Mouse (Mus musculus): Measurements from ENCODE around the gene Agap3. TPM values are rescaled to one million over a fixed set of nuclear protein-coding genes. Genes with fewer than 3 reads are reported as not detected.
A peak's percentile ranks its signal among the peaks of the same experiment; 100 is the strongest.

The Agap3 gene
- polyA plus RNA-seq, 1 experiment from 2014 or later: 30.6 TPM

DNA sequence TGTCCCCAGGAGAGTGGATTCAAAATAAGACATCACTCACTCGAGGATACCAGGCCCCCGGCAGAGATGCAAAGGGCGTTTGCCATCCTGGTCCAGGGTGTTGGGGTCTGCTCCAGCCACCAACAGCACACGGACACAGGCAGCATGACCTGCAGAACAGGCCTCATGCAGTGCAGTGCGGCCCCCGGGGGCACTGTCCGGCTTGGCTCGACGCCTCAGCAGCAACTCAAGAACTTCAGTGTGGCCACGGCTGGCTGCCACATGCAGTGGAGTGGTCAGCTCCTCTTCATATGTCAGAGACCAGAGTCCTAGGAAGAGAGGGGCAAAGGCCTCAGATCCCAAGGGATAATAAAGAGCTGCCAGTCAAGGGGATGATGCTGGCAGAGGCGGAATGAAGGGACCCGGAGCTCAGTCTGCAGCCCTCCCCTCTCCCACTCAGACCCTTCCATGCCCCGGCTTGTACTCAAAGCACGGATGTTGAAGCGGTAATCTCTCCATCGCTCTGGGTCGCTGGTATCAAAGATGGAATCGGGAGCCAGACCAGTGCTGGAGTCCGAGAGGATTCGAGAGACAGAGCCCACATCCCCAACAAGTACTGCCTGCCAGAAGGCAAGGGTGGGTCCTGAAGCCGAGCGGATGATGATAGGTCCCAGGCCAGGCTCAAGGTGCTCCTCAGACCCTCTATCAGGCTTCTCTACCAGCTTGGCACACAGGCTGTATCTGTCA lies 87.8 kb downstream of the Agap3 start:
- Histone ChIP-seq H3K9ac (ENCODE audit: low read depth, low read length) (no peak overlapping the region), H3K27me3 (replicated peaks; ENCODE audit: control insufficient read depth, insufficient read depth, low read length) (peaks cover 22% of the 10 kb centered on the region), H3K4me3 (ENCODE audit: low read depth, low read length) (no peak overlapping the region), H3K4me2 (no peak overlapping the region), H3K9me3 (ENCODE audit: control insufficient read depth, low read length) (no peaks in the 10 kb centered on the region), H3K4me1 (replicated peaks; ENCODE audit: control insufficient read depth, insufficient read depth, low read length) (peaks cover 8% of the 10 kb centered on the region; the same call in 1 of the 2 replicates), H3K36me3 (ENCODE audit: control insufficient read depth, insufficient read depth, low read length) (no peaks in the 10 kb centered on the region), H3K27ac (ENCODE audit: low read depth, low read length) (no peak overlapping the region)
- WGBS: 82% methylated on average over 22 of the region's 22 CpGs
- ATAC-seq (replicated peaks; ENCODE audit: low FRiP score): no peak
- DNase-seq (ENCODE audit: low spot score): no peak

DNA sequence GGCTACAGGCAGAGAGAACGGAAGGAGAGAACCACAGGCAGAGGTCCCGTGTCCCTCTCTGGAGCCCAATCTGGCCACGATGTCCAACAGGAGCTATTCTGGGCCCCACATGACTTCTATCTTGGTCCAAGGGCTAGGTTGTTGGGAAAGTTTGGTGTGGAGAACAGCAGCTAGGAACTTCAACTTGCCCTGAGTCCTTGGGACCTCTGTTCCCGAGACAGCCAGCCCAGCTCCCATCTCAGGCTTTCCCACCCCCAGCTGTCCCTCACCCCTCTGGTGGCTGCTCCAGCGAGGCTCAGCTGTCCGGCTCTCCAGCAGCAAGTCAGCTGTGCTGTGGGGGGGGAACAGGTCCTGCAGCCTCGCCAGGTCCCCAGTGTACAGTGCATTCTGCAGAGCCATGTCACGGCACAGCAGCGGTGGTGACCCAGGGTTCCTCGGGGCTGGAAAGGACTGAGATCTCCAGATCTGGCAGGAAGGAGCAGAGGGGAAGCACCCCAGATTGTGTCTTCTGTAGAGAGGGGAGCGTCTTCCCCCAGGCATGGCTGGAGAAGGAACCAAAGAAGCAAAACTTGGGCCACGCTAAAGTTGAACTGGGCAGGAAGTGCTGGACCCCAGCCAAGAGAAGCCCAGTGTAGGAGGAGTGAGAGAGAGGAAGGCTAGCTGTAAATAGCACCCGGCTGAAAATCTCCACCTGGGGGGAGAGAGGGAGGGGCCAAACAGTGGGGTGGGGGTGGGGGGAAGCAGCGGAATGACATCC lies 88.6 kb downstream of the Agap3 start, which contains the start of gene Asb10:
Gene Asb10 (minus strand): TSS at position 592 of the 757 bp plus-strand sequence.
- Histone ChIP-seq H3K4me1 (replicated peaks; ENCODE audit: control insufficient read depth, insufficient read depth, low read length) (peaks cover 8% of the 10 kb centered on the region; the same call in 1 of the 2 replicates), H3K4me3 (ENCODE audit: low read depth, low read length) (no peak within 1 kb of the TSS), H3K4me2 (peak within 1 kb of the TSS; percentile 39), H3K9me3 (ENCODE audit: control insufficient read depth, low read length) (no peaks in the 10 kb centered on the region), H3K9ac (ENCODE audit: low read depth, low read length) (no peak within 1 kb of the TSS), H3K27ac (ENCODE audit: low read depth, low read length) (no peak within 1 kb of the TSS), H3K36me3 (ENCODE audit: control insufficient read depth, insufficient read depth, low read length) (no peaks in the 10 kb centered on the region), H3K27me3 (replicated peaks; ENCODE audit: control insufficient read depth, insufficient read depth, low read length) (peaks cover 22% of the 10 kb centered on the region)
- ATAC-seq (replicated peaks; ENCODE audit: low FRiP score) (no peak), DNase-seq (ENCODE audit: low spot score) (no peak)
- WGBS: 21% methylated on average over 14 of the region's 14 CpGs

DNA sequence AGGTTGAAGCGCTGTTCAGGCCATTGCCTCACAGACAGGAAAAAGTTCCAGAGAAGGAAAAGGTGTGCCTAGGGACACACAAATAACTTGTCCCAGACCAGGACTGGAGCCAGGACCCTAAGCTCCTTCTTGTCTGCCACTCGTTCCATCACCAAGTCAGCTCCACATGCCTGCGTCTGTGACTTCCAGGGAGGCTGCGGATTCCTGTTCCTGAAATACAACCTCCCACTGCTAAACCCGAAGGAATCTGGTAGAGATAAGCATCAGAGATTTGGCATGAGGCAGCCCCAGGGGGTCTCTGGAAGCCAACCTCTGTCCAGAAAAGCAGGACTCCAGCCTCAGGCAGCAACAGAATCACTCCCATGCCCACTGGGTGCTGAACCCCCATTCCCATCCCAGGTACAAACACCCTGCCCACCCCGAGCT lies 89.2 kb downstream of the Agap3 start:
- Histone ChIP-seq H3K4me2 (peak overlapping the region; percentile 39), H3K27ac (ENCODE audit: low read depth, low read length) (no peak overlapping the region), H3K4me3 (ENCODE audit: low read depth, low read length) (no peak overlapping the region), H3K27me3 (replicated peaks; ENCODE audit: control insufficient read depth, insufficient read depth, low read length) (peaks cover 22% of the 10 kb centered on the region), H3K9me3 (ENCODE audit: control insufficient read depth, low read length) (no peaks in the 10 kb centered on the region), H3K9ac (ENCODE audit: low read depth, low read length) (no peak overlapping the region), H3K4me1 (replicated peaks; ENCODE audit: control insufficient read depth, insufficient read depth, low read length) (peaks cover 8% of the 10 kb centered on the region; the same call in 1 of the 2 replicates), H3K36me3 (ENCODE audit: control insufficient read depth, insufficient read depth, low read length) (no peaks in the 10 kb centered on the region)
- ATAC-seq (replicated peaks; ENCODE audit: low FRiP score): no peak
- no peak for DNase-seq (ENCODE audit: low spot score)
- WGBS: 20% methylated on average over 6 of the region's 6 CpGs

DNA sequence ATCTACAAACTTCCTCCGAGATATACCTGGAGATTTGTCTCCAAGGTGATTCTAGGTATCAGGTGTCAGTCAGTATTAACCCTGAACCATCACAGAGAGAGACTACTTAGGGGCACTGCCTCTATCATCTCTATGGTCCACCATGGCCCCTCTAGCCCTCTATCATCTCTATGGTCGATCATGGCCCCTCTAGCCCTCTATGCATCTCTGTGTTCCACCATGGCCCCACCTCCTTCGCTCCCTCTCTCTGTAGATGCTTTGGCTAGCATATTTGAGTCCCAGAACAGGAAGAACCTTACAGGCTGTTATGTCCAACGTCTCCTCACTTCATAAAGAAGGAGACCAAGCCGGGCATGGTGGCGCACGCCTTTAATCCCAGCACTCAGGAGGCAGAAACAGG lies 90.7 kb downstream of the Agap3 start:
- ATAC-seq (replicated peaks; ENCODE audit: low FRiP score) (no peak), DNase-seq (ENCODE audit: low spot score) (no peak)
- H3K4me3 ChIP-seq (ENCODE audit: low read depth, low read length): no peak overlapping the region
- H3K9me3 ChIP-seq (ENCODE audit: control insufficient read depth, low read length): no peaks in the 10 kb centered on the region
- peaks cover 14% of the 10 kb centered on the region for H3K27me3 ChIP-seq (replicated peaks; ENCODE audit: control insufficient read depth, insufficient read depth, low read length)
- H3K4me2 ChIP-seq: no peak overlapping the region
- 67% methylated on average over 7 of the region's 7 CpGs for WGBS
- no peak overlapping the region for H3K27ac ChIP-seq (ENCODE audit: low read depth, low read length)
- no peak overlapping the region for H3K9ac ChIP-seq (ENCODE audit: low read depth, low read length)
- H3K4me1 ChIP-seq (replicated peaks; ENCODE audit: control insufficient read depth, insufficient read depth, low read length): peaks cover 8% of the 10 kb centered on the region; the same call in 1 of the 2 replicates
- no peaks in the 10 kb centered on the region for H3K36me3 ChIP-seq (ENCODE audit: control insufficient read depth, insufficient read depth, low read length)

DNA sequence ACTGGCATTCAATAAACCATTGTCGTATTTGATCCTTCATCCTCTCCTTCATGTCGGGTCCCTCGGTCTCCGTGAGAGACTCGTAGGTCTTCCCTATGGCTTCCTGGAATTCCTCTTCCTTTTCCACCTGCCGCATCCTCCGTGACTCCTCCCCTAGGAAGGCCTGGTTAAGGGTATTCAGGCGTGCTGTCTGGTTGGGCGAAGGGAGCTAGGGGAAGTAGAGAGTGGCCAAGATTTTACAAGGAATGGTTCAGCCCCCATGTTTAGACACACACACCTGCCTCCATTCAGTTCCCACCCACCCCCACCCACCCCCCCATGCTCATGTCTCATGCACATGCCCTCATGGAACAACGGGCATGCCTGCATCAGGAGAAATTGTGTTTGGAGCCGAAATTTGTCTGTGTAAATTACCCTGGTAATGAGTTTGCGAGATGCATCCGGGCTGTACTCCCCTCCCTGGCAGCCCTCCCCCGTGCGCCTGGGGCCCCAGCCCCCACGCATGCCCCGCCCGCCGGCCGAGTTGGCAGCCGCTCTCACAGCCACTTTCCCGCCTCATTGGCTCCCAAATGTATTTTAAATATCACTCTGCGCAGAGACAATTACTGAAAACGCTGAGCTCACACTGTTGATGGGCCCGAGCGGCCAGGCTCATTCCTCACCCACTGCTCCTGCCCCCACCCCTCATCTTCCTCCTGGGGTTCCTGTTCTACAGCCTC lies 98.8 kb downstream of the Agap3 start:
- DNase-seq (ENCODE audit: low spot score): no peak
- H3K27ac ChIP-seq (ENCODE audit: low read depth, low read length): no peak overlapping the region
- 27% methylated on average over 26 of the region's 26 CpGs for WGBS
- no peak for ATAC-seq (replicated peaks; ENCODE audit: low FRiP score)
- no peaks in the 10 kb centered on the region for H3K9me3 ChIP-seq (ENCODE audit: control insufficient read depth, low read length)
- H3K4me2 ChIP-seq: peak overlapping the region; percentile 24; the same call in 1 of the 2 replicates
- no peak overlapping the region for H3K4me3 ChIP-seq (ENCODE audit: low read depth, low read length)
- no peaks in the 10 kb centered on the region for H3K36me3 ChIP-seq (ENCODE audit: control insufficient read depth, insufficient read depth, low read length)
- no peak overlapping the region for H3K9ac ChIP-seq (ENCODE audit: low read depth, low read length)
- no peaks in the 10 kb centered on the region for H3K4me1 ChIP-seq (replicated peaks; ENCODE audit: control insufficient read depth, insufficient read depth, low read length)
- peaks cover 28% of the 10 kb centered on the region for H3K27me3 ChIP-seq (replicated peaks; ENCODE audit: control insufficient read depth, insufficient read depth, low read length)

DNA sequence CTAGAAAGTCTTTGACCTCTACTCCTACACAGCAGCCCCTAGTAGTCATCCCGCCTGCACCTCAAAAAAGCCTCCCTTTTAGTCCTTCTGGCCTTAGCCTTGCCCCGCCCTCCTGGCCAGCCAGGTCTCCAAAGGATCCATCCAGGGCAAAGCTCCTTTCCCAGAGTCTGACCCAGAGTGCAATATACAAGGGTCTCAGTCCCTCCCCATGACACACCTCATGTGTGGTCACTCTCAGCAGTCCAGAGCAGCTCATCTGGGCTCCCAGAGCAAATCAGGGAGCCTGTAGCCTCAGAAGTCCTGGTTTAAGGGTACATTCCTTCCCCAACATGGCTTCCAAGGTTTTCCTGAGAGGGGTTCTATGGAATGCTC lies 99.3 kb downstream of the Agap3 start:
- H3K4me2 ChIP-seq: peak overlapping the region; percentile 24; the same call in 1 of the 2 replicates

More for the DNA sequence above, 99.3 kb downstream of the Agap3 start:
- H3K4me3 ChIP-seq (ENCODE audit: low read depth, low read length): no peak overlapping the region
- no peaks in the 10 kb centered on the region for H3K4me1 ChIP-seq (replicated peaks; ENCODE audit: control insufficient read depth, insufficient read depth, low read length)
- 35% methylated on average over 2 of the region's 2 CpGs for WGBS
- no peak for DNase-seq (ENCODE audit: low spot score)
- no peak overlapping the region for H3K27ac ChIP-seq (ENCODE audit: low read depth, low read length)
- ATAC-seq (replicated peaks; ENCODE audit: low FRiP score): no peak
- peaks cover 28% of the 10 kb centered on the region for H3K27me3 ChIP-seq (replicated peaks; ENCODE audit: control insufficient read depth, insufficient read depth, low read length)
- H3K9ac ChIP-seq (ENCODE audit: low read depth, low read length): no peak overlapping the region
- H3K9me3 ChIP-seq (ENCODE audit: control insufficient read depth, low read length): no peaks in the 10 kb centered on the region
- no peaks in the 10 kb centered on the region for H3K36me3 ChIP-seq (ENCODE audit: control insufficient read depth, insufficient read depth, low read length)

Other genes with a start within 250 kb of the Agap3 start
- 2.5 and 3.8 TPM in 2 replicates for gene Kcnh2, start 100.6 kb upstream of the Agap3 start, polyA plus RNA-seq (2014; fragmentation: Nextera tagmentation; extraction: Ambion mirVana)
- 6.4 and 7.2 TPM in 2 replicates for gene Nos3, start 87.4 kb upstream of the Agap3 start, polyA plus RNA-seq (2014; fragmentation: Nextera tagmentation; extraction: Ambion mirVana)
- 0.75 and 1.0 TPM in 2 replicates for gene Atg9b, start 60.0 kb upstream of the Agap3 start, polyA plus RNA-seq (2014; fragmentation: Nextera tagmentation; extraction: Ambion mirVana)
- 54.6 and 55.2 TPM in 2 replicates for gene Abcb8, start 58.5 kb upstream of the Agap3 start, polyA plus RNA-seq (2014; fragmentation: Nextera tagmentation; extraction: Ambion mirVana)
- 0.19 TPM in 1 of 2 replicates, not detected in the other for gene Asic3, start 38.8 kb upstream of the Agap3 start, polyA plus RNA-seq (2014; fragmentation: Nextera tagmentation; extraction: Ambion mirVana)
- gene Cdk5, start 28.6 kb upstream of the Agap3 start, polyA plus RNA-seq (2014; fragmentation: Nextera tagmentation; extraction: Ambion mirVana): 25.2 and 25.9 TPM in 2 replicates
- 20.5 and 22.4 TPM in 2 replicates for gene Slc4a2, start 28.3 kb upstream of the Agap3 start, polyA plus RNA-seq (2014; fragmentation: Nextera tagmentation; extraction: Ambion mirVana)
- 95.1 and 101 TPM in 2 replicates for gene Fastk, start 6.9 kb upstream of the Agap3 start, polyA plus RNA-seq (2014; fragmentation: Nextera tagmentation; extraction: Ambion mirVana)
- 12.3 and 12.4 TPM in 2 replicates for gene Tmub1, start 4.3 kb upstream of the Agap3 start, polyA plus RNA-seq (2014; fragmentation: Nextera tagmentation; extraction: Ambion mirVana)
- 0.04 TPM in 1 of 2 replicates, not detected in the other for gene Gbx1, start 75.0 kb downstream of the Agap3 start, polyA plus RNA-seq (2014; fragmentation: Nextera tagmentation; extraction: Ambion mirVana)
- gene Asb10, start 88.8 kb downstream of the Agap3 start, polyA plus RNA-seq (2014; fragmentation: Nextera tagmentation; extraction: Ambion mirVana): 0.23 and 0.30 TPM in 2 replicates
- 0.18 TPM in 1 of 2 replicates, not detected in the other for gene 4931409K22Rik, start 104.6 kb downstream of the Agap3 start, polyA plus RNA-seq (2014; fragmentation: Nextera tagmentation; extraction: Ambion mirVana)
- 122 and 144 TPM in 2 replicates for gene Abcf2, start 125.3 kb downstream of the Agap3 start, polyA plus RNA-seq (2014; fragmentation: Nextera tagmentation; extraction: Ambion mirVana)
- 14.6 TPM in 2 replicates for gene Chpf2, start 134.6 kb downstream of the Agap3 start, polyA plus RNA-seq (2014; fragmentation: Nextera tagmentation; extraction: Ambion mirVana)
- 13.6 and 15.2 TPM in 2 replicates for gene Smarcd3, start 172.2 kb downstream of the Agap3 start, polyA plus RNA-seq (2014; fragmentation: Nextera tagmentation; extraction: Ambion mirVana)
- gene Nub1, start 233.4 kb downstream of the Agap3 start, polyA plus RNA-seq (2014; fragmentation: Nextera tagmentation; extraction: Ambion mirVana): 26.6 and 29.1 TPM in 2 replicates